Mouse (Mus musculus) spleen, postnatal 10 days (tissue): Measurements from ENCODE around the gene Sp3.
"Not testable (repeated sequence)": the region's sequence is repeated elsewhere in the genome, so short reads cannot be mapped to it uniquely, and the experiment has no call there.

Source experiments
- DNase-seq, 2 experiments: peaks; one replicate each; pipeline ENCODE4 v3.0.0; 2021 to 2022; ENCODE audit warnings: low spot score in 2 of 2

Gene Sp3

DNA sequence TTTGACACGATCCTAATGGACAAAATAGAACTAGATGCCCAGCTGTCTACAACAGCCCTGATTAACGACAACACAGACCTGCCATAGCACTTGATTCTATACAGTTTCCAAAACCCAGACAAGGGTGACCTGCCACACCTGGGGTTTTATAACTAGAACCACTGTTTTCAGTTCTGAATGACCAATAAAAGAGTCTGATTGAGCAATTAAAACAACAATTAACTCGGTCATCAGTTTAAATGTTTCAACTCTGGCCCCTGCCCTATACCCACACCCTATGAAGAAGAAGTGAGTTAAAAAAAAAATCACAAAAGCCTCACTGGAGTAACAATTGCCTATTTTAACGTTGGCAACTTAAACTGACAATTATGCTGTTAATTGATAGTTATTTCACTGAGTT, 64.1 kb downstream of the Sp3 start:
- no peak for DNase-seq

DNA sequence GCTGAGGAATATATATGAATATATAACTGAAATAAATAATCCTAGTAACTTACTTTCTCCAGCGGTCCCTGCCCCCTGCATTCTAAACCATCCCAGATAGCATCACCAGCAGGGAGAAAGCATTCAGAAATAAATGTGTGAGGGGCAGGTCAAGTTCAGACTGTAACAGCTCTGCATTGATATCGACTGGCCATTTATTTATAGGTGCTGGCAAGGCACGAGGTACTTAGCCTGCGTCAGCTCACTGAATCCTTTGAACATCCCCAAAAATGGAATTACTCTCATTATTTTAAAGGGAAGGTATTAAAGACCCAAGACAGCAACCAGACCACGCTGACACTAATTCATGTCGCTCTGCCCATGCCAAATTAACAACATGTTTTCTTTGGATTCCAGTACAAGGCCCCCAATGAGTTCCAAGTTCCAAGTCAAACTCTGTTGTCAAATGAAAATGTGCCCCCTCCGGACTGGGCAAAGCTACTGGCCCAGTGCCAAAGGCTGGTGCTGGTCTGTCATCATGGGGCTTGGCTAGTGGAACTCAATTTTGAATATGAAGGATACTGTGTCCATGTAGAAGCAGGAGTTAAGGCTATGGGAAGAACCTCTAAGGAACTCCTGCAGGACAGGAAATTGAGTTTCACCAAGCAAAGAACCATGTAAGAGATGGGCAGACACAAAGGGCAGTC, 64.9 kb downstream of the Sp3 start:
- no peak for DNase-seq

DNA sequence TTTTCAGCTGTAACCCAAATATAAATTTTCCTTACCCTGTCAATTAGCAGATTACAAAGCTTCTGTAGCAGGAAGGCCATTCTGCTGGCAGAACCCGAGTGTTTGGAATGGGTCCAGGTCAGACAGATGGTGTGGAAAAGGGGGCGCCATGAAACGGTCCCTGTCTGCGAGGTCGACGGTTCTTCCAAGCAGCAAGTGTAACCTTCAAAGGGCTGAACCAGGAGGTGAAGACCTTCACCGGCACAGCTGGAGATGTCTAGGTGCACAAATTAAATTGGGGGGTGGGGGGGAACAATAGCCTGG, 66.8 kb downstream of the Sp3 start:
- no peak for DNase-seq

DNA sequence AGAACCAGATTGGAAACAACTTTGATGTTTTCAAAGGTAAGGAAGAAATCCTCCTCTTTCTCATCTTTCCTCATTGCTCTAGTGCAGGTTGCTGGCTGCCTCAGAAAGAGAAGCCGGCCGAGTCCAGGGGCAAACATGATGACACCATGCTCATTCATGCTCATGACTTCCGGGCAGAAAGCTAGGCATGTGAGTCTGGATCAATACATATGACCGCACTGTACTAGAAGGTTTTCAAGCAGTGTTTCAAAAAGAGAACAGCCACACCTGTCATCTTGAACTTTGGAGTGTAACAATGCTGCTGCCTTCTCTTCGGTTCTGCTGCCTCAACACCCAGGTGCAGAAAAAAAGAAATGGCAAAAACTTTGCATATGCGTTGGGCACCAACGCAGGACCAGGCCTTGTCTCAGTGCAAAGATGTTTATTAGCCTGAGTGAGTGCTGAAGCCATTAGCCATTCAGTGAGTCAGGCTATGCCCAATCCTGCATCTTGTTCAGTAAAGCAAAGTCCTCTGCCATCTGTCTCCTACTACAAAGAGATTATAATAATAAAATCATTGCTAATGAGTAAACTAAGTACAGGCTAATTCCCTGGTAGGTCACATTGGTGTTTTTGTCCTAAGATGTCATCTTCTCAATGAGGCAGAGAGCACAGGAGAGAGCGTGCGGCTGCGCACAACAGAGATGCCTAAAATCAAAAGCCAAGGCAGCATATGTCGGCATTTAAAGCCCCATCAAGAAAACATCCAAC, 67.4 kb downstream of the Sp3 start:
- DNase-seq, result no peak

DNA sequence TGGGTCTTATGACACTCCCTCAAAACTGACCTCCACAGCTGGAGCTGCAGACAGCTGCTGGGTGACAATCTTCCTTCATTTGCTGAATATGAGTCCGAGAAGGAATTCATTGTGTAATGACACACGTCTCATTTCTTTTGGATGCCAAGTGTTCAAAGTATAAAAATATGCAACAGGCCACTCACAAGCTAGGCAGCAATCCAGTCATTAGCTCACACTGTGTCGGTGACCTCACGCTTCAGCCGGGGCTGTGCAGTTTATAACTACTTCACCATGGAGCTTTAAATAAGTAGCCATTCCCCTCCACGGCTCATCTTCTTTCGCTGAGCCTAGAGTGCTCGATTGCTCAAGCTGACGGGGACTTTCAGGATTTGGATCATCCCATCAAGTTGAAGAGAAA, 68.7 kb downstream of the Sp3 start:
- no peak for DNase-seq

DNA sequence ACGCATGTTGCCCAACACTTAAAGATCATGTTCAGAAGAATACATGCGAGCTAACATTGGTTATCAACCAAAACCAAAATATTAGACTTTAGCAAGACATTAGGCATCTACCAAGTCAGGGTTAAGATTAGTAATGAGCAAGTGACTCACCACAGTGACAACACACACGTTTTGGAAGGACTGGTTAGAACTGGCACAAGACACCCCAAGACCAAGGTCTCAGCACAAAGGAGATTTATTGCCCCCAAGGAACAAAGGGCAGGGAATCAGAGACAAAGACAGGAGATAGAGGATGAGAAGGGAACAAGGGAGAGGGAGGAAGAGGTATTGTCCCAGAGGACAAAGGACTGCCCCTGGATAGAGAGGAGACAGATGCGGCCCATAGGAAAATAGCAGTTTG, 71.2 kb downstream of the Sp3 start:
- no peak for DNase-seq

DNA sequence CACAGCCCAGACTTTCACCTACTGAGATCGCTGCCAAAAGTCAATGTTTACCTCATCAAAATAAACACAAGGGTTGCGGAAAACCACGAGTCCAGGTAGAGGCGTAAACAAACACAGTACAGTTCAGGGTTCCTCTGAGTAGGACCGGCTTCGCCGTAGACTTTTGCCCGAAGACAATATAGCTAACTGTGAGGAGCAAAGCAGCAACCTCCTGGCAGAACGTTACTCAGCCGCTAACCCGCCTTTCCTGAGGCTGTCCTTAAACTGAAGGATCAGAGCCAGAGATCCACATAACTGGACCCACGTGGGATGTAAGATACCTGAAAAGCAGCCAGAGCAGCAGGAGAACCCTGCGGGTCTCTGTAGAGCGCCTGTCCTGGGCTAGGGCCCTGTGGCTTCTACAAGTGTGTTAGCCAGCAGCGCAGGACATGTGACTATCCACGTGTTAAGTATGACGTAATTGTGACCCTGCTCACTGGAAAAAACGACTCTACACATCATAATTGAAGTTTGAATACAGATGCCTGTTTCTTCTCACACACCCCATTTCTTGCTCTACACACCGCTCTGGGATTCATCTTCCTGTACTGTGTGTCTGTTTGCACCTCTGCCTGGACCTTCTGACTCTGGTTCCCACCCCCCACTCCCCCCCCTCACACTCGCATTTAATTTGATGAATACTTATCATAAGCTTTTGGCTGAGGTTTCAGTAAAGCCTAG, 71.9 kb downstream of the Sp3 start:
- DNase-seq, result no peak

DNA sequence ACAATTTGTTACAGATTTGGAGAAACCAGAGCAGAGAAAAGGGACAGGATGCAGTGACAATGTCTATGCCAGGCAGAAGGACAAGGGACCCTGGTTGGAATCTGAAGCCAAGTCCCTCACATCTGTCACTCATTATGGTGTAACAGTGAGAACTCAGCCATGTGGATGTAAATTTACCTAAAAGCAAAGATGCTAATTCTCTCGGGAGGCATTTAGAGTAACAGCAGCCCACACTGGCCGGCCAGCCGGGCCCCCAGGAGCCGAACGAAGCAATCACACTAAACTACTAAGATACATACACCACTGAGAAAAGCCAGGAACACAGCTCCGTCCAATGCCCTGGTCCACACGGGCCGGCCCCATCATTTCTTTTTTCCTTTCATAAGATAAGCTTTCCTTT, 73.5 kb downstream of the Sp3 start:
- DNase-seq, result no peak

DNA sequence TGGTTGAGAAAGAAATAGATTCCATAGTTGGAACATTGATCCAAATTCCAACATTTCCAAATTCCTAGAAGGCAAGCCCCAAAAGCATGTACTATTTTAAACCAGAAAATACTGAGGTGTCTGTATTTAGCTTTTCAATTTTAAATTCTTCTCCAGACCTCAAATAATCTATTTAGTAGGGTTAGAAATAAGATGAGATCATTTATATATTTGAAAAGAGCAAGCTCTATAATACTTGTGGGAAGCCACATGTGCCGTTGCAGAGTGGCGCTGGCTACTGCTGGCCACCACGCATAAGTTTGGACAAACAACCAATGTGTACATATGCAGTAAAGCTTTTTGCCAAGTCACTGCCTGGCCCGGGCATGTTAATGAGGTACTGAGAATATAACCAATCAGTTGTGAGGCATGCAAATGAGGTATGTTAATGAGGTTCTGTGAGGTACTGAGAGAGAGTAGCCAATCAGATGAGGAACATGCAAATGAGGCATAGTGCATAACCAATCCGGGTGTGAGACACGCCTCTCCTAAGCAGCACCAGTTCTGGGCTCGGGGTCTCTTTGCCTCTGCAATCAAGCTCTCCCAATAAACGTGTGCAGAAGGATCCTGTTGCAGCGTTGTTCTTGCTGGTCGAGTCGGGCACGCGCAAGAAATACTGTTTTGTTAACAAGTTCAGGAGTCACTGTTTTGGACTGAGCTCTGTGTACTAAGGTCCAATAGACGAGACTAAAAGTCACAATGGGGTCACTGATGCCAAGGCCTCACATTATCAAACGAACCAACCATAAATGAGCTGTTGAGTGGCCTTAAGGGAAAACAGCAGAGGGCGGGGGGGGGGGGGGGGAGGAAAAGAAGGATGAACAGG, 77.2 kb downstream of the Sp3 start:
- not testable (repeated sequence) for DNase-seq

DNA sequence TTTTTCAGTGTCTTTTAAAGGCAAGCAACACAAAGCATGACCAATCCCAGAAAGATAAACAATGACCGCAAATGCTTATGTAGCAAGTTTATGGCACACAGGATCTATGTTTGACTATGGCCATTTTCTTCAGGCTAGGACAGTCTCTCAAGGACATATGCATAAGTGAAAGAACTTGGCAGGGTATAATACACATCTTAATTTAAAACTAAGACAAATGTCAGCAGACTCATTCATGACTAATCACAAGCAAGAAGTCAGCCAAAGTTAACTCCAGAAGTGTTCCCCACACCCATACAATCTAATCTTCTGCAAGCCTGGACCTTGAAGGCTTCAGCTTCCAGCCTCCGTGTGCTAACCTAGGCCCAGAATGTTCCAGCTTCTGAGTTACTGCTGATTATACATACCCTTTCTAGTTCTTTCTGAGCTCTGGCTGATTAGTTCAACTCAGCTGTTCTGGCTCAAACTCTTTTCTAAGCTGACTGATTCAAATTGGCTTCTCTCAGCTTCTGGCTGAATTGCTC, 81.4 kb downstream of the Sp3 start:
- no peak for DNase-seq

DNA sequence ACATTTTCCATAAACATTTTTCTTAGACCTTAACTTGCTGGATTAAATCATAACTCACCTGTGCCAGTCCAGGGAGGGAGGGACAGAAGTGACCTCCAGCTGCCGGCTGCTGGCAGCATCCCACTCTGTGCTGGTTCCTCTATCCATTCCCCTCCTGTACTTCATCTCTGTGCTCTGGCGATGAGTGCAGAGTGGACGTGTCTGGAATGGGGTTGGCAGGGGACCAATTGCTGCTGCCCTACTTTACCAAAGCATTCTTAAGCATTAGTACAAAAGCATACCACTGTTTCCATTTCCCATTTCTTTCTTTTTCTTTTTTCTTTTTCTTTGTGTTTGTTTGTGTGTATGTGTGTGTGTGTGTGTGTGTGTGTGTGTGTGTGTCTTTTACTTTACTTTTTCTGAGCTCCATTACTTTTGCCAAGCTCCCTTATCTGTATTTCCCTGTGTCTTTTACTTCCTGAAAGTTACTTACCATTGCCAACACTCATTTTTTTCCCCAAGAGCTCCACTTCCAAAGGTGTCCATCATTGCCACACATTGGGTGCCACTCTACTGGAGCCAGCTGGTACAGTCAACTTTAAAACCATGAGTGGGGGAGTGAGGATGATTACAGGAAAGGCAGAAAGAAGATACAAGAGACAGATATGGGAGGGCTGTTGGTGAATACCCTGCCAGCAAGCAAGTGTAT, 82.0 kb downstream of the Sp3 start:
- no peak for DNase-seq

DNA sequence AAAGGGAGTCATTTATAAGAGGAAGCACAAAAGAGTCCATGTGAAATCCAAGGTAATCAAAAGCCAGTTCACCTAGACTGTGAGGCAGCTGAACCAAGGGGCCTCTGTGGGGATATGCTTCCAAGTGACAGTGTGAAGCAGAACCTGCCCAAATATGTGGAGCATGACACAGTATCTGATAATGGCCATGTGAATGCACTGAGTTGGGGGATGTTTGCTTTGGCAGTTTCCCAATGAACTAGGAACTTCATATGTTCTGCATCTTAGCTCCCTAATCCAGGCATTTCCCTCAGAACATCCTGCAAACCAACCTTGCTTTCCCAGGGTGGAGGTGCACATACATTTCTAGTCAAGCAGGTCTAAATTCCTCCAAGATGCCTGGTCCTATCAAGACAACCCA, 90.4 kb downstream of the Sp3 start:
- DNase-seq, result no peak
